Mouse (Mus musculus): ENCODE results near the gene Rab32. TPM values are rescaled to one million over a fixed set of nuclear protein-coding genes. Genes with fewer than 3 reads are reported as not detected.

Gene Rab32
- polyA plus RNA-seq, 1 experiment from 2014 or later: 31.0 TPM

DNA sequence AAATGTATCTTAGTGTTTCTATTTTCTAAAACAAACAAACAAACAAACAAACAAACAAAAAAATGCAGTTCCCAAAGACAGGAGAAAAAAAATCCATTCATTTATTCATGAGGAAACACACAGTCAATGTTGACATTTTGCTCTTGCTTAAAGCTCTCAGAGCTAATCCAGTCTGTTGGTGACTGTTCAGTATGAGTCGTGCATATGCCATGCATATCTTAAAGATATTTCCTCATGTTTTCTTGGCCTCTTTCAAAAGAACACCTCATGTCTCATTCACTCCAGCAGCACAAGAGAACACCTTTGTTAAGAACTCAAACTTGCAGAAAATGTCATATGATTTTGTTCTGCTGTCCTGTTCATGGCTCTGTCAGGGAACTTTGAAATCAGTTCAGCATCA is 7.9 kb downstream of the Rab32 start:
- no peaks in the 10 kb centered on the region; the same call in 1 of the 2 replicates for H3K4me1 ChIP-seq (replicated peaks; ENCODE audit: control insufficient read depth, insufficient read depth, low read length)
- no peaks in the 10 kb centered on the region for H3K36me3 ChIP-seq (ENCODE audit: control insufficient read depth, insufficient read depth, low read length)
- H3K9me3 ChIP-seq (ENCODE audit: control insufficient read depth, low read length): no peaks in the 10 kb centered on the region
- no peaks in the 10 kb centered on the region for H3K27me3 ChIP-seq (replicated peaks; ENCODE audit: control insufficient read depth, insufficient read depth, low read length)
- no peak overlapping the region for H3K4me3 ChIP-seq (ENCODE audit: low read depth, low read length)
- WGBS: 72% methylated on average over 1 of the region's 1 CpGs
- ATAC-seq (replicated peaks; ENCODE audit: low FRiP score) (no peak), DNase-seq (ENCODE audit: low spot score) (no peak)
- no peak overlapping the region for H3K4me2 ChIP-seq
- no peak overlapping the region for H3K9ac ChIP-seq (ENCODE audit: low read depth, low read length)
- H3K27ac ChIP-seq (ENCODE audit: low read depth, low read length): no peak overlapping the region

DNA sequence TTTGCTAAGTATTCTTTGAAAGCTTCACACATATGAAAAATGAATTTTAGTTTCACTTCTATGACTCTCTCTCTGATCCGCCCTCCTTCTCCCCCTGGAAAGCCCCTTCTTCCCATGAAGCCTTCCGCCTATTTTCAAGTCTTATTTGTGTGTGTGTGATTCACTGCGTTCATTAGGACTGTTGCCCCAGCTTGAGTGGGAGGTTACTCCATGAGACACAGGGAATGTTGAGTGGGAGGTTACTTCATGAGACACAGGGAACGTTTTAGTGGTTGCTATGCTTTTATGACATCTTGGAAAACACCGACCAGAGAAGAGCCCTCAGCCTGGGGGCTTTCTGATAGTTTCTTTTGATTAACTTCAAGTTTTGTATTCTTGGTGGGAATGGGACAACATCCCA is 11.4 kb downstream of the Rab32 start:
- Histone ChIP-seq H3K4me2 (no peak overlapping the region), H3K27ac (ENCODE audit: low read depth, low read length) (no peak overlapping the region), H3K9me3 (ENCODE audit: control insufficient read depth, low read length) (no peaks in the 10 kb centered on the region), H3K4me3 (ENCODE audit: low read depth, low read length) (no peak overlapping the region), H3K4me1 (replicated peaks; ENCODE audit: control insufficient read depth, insufficient read depth, low read length) (no peaks in the 10 kb centered on the region; the same call in 1 of the 2 replicates), H3K9ac (ENCODE audit: low read depth, low read length) (no peak overlapping the region), H3K27me3 (replicated peaks; ENCODE audit: control insufficient read depth, insufficient read depth, low read length) (no peaks in the 10 kb centered on the region), H3K36me3 (ENCODE audit: control insufficient read depth, insufficient read depth, low read length) (no peaks in the 10 kb centered on the region)
- DNase-seq (ENCODE audit: low spot score) (no peak), ATAC-seq (replicated peaks; ENCODE audit: low FRiP score) (no peak)
- 65% methylated on average over 5 of the region's 5 CpGs for WGBS

DNA sequence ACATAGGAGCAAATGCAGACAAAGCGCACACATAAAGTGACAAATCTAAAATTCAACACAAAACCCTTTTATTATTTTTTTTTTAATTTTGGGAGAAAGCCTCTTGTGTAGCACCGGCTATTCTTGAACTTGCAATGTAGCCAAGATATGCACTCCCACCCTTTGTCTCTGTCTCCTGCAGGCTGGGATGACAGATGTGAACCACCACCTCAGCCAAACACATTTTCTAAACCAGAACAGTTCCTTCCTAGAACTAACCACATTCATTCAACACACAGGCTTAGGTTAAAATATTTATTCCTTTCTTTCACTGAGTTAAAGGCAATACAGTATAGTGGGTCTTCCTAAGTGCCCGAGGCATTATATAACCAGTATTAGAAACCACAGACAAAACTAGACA is 13.1 kb downstream of the Rab32 start:
- WGBS: 92% methylated on average over 3 of the region's 3 CpGs
- DNase-seq (ENCODE audit: low spot score) (no peak), ATAC-seq (replicated peaks; ENCODE audit: low FRiP score) (no peak)
- Histone ChIP-seq H3K9ac (ENCODE audit: low read depth, low read length) (no peak overlapping the region), H3K27me3 (replicated peaks; ENCODE audit: control insufficient read depth, insufficient read depth, low read length) (no peaks in the 10 kb centered on the region), H3K4me2 (no peak overlapping the region), H3K4me3 (ENCODE audit: low read depth, low read length) (no peak overlapping the region), H3K27ac (ENCODE audit: low read depth, low read length) (no peak overlapping the region), H3K36me3 (ENCODE audit: control insufficient read depth, insufficient read depth, low read length) (no peaks in the 10 kb centered on the region), H3K9me3 (ENCODE audit: control insufficient read depth, low read length) (no peaks in the 10 kb centered on the region), H3K4me1 (replicated peaks; ENCODE audit: control insufficient read depth, insufficient read depth, low read length) (no peaks in the 10 kb centered on the region; the same call in 1 of the 2 replicates)

Other genes with a start within 250 kb of the Rab32 start
- gene Adgb, start 85.9 kb downstream of the Rab32 start, polyA plus RNA-seq (2014; fragmentation: Nextera tagmentation; extraction: Ambion mirVana): 0.32 and 0.67 TPM in 2 replicates
- not detected in 2 replicates for gene Gm10944, start 123.1 kb upstream of the Rab32 start, polyA plus RNA-seq (2014; fragmentation: Nextera tagmentation; extraction: Ambion mirVana)